Mouse (Mus musculus) neural tube, embryonic 11.5 days (tissue): ENCODE measurements at regions not wholly inside any gene's neighbourhood (a gene's known extent, or its start where the extent isn't known, plus 50 kb on each side); places are given as distances from the start of the nearest gene placed in this dataset.

Source experiments
- ATAC-seq: fragments of 200-750 bp; cut with Nextera tagmentation; 2 replicates; pipeline ENCODE4 v1.8.0; 2017; ENCODE audit warnings: moderate number of reproducible peaks, mild to moderate bottlenecking, moderate TSS enrichment, moderate library complexity; ENCODE audit not compliant: insufficient read depth, low FRiP score, low TSS enrichment
- DNase-seq: peaks from one replicate; pipeline ENCODE4 v3.0.0-alpha.2; 2015; ENCODE audit warnings: low spot score
- H3K27ac ChIP-seq: fragments of 300-500 bp; sonication (generic); 2 replicates; pipeline ENCODE4 v1.5.1; 2014; ENCODE audit warnings: low read depth, mild to moderate bottlenecking, low read length
- H3K27me3 ChIP-seq: fragments of 300-500 bp; sonication (generic); 2 replicates; pipeline ENCODE4 v1.6.1; 2014; ENCODE audit warnings: mild to moderate bottlenecking, low read length, mixed read lengths; ENCODE audit not compliant: control insufficient read depth, insufficient read depth
- H3K36me3 ChIP-seq: fragments of 300-500 bp; sonication (generic); 2 replicates; pipeline ENCODE4 v1.6.1; 2014; ENCODE audit warnings: mild to moderate bottlenecking, low read length, moderate library complexity, mixed read lengths; ENCODE audit not compliant: control insufficient read depth, insufficient read depth
- H3K4me1 ChIP-seq: fragments of 300-500 bp; sonication (generic); 2 replicates; pipeline ENCODE4 v1.6.1; 2014; ENCODE audit warnings: low read length, mixed read lengths; ENCODE audit not compliant: control insufficient read depth, insufficient read depth
- H3K4me2 ChIP-seq: fragments of 300-500 bp; sonication (generic); 2 replicates; pipeline ENCODE4 v1.6.1; 2014; ENCODE audit warnings: low read depth, mild to moderate bottlenecking, moderate library complexity
- H3K4me3 ChIP-seq: fragments of 300-500 bp; sonication (generic); 2 replicates; pipeline ENCODE4 v1.5.1; 2014; ENCODE audit warnings: low read depth, low read length
- H3K9ac ChIP-seq: fragments of 300-500 bp; sonication (generic); 2 replicates; pipeline ENCODE4 v1.6.1; 2014; ENCODE audit warnings: mild to moderate bottlenecking, low read length
- H3K9me3 ChIP-seq: fragments of 300-500 bp; sonication (generic); 2 replicates; pipeline ENCODE4 v1.6.1; 2016; ENCODE audit warnings: low read length; ENCODE audit not compliant: control insufficient read depth
- WGBS: fragments of 180-500 bp; shearing (Covaris S2); extraction: QIAGEN DNeasy Blood & Tissue Kit; methylation state at CpG from one replicate; pipeline ENCODE4 v1.1.7; 2014; 5-methylcytosine and 5-hydroxymethylcytosine counted together

DNA sequence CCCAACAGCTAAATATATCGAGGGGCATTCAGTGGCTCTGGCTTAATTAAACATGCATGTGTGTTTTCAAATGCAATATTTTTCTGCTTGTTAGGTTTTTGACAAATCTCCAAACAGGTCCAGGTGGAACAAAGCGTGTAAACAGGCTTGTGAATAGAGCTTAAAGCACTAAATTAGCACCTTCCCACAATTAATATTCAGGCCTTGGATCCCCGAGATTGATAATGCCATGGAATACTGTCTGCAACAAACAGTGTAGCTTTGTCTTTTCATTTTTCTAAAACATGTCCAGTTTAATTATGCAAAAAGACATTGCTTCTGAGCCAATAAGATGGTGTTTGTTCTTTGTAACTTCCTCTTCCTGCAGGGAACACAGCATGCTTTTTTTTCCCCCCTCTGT is 258.9 kb downstream of the Barhl2 start:
- Histone ChIP-seq H3K4me1 (no peaks in the 10 kb centered on the region), H3K9ac (no peak overlapping the region), H3K27ac (no peak overlapping the region), H3K9me3 (no peaks in the 10 kb centered on the region), H3K4me2 (no peak overlapping the region), H3K36me3 (no peaks in the 10 kb centered on the region), H3K27me3 (no peaks in the 10 kb centered on the region), H3K4me3 (no peak overlapping the region)
- no peak for DNase-seq
- no peak for ATAC-seq
- 92% methylated on average over 3 of the region's 3 CpGs for WGBS

- H3K27me3 ChIP-seq, result no peaks in the 10 kb centered on the region
- H3K27ac ChIP-seq, result no peak overlapping the region
- no peak overlapping the region for H3K4me2 ChIP-seq
- H3K9ac ChIP-seq, result no peak overlapping the region
- no peaks in the 10 kb centered on the region for H3K4me1 ChIP-seq
- H3K9me3 ChIP-seq, result no peaks in the 10 kb centered on the region
- 93% methylated on average over 11 of the region's 11 CpGs for WGBS
- H3K36me3 ChIP-seq, result no peaks in the 10 kb centered on the region
- H3K4me3 ChIP-seq, result no peak overlapping the region
- ATAC-seq, result no peak
- no peak for DNase-seq
Observed at GRCm38 (mm10) chr5:106191141-106191540, 266.8 kb downstream of the Barhl2 start.

GRCm38 (mm10) chr5:106181726-106182125 is 276.2 kb downstream of the Barhl2 start:
- no peak overlapping the region for H3K9ac ChIP-seq
- no peak overlapping the region for H3K4me2 ChIP-seq
- no peaks in the 10 kb centered on the region for H3K9me3 ChIP-seq
- no peaks in the 10 kb centered on the region for H3K36me3 ChIP-seq
- no peaks in the 10 kb centered on the region for H3K4me1 ChIP-seq
- H3K27ac ChIP-seq, result no peak overlapping the region
- no peaks in the 10 kb centered on the region for H3K27me3 ChIP-seq
- WGBS, result 90% methylated on average over 23 of the region's 23 CpGs
- no peak overlapping the region for H3K4me3 ChIP-seq
- DNase-seq (no peak), ATAC-seq (no peak)

DNA sequence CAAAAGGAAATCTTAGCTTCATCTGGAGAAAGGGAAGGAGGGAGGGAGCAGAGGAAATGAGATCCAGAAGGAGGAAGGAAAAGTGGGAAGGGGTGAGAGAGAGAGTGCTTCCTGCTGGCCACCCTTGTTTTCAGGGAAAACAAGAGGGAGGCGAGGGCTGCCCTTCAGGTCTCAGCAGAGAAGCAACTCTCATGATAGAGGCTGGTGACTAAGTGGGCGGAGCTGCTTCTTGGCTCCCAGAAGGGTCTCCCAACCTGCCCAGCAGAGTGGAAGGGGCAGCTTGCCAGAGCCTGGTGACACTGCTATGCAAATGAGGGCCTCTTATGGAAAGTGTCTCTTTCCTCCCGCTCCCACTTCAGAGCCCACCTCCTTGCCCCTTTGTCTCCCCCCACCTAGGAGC is 285.8 kb downstream of the Barhl2 start:
- WGBS, result 8% methylated on average over 3 of the region's 3 CpGs
- Histone ChIP-seq H3K27ac (no peak overlapping the region), H3K27me3 (no peaks in the 10 kb centered on the region), H3K4me3 (no peak overlapping the region), H3K9ac (no peak overlapping the region), H3K9me3 (no peaks in the 10 kb centered on the region), H3K4me1 (peaks cover 4% of the 10 kb centered on the region), H3K36me3 (no peaks in the 10 kb centered on the region), H3K4me2 (no peak overlapping the region)
- no peak for ATAC-seq
- DNase-seq, result peak; percentile 10

DNA sequence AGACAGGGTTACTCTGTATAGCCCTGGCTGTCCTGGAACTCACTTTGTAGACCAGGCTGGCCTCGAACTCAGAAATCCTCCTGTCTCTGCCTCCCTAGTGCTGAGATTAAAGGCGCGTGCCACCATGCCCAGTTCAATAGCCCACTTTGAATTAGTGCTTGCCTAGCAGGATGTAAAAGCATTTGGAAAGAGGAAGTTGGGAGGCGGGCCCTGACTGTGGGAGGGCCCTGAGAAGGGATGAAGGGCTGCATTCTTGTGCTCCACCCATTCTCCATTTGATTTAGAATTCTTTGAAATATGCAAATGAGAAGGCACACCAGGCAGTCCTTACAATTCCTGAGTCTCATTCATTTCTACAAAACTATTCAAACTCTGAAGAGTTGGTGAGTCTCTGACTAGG is 287.6 kb downstream of the Barhl2 start:
- Histone ChIP-seq H3K9ac (no peak overlapping the region), H3K4me1 (peaks cover 4% of the 10 kb centered on the region), H3K27me3 (no peaks in the 10 kb centered on the region), H3K27ac (no peak overlapping the region), H3K4me2 (no peak overlapping the region), H3K36me3 (no peaks in the 10 kb centered on the region), H3K4me3 (no peak overlapping the region), H3K9me3 (no peaks in the 10 kb centered on the region)
- ATAC-seq, result peak; percentile 53
- no peak for DNase-seq
- WGBS, result 88% methylated on average over 4 of the region's 4 CpGs

DNA sequence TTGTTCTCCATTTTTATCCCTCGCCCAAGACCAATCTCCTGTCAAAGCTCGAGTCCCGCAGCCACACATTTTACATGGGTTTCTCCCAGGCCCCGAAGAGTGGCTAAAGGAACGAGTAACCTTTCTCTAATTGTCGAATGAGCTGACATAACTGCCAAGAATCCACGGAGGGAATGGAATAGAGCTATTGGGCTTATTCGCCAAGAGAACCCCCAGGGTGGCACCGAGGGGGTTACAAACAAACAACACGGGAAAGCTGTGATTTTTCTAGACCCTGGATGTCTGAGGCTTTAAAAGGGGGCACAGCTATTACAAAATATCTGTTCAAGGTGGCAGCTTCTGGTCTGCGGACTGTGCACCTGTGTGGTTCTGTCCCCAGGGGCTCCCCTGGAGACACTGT is 290.4 kb downstream of the Barhl2 start:
- H3K4me1 ChIP-seq, result peaks cover 4% of the 10 kb centered on the region
- no peak overlapping the region for H3K9ac ChIP-seq
- WGBS, result 90% methylated on average over 11 of the region's 11 CpGs
- no peaks in the 10 kb centered on the region for H3K9me3 ChIP-seq
- no peak overlapping the region for H3K4me3 ChIP-seq
- no peaks in the 10 kb centered on the region for H3K27me3 ChIP-seq
- H3K4me2 ChIP-seq, result no peak overlapping the region
- ATAC-seq, result no peak
- DNase-seq, result no peak
- H3K27ac ChIP-seq, result no peak overlapping the region
- no peaks in the 10 kb centered on the region for H3K36me3 ChIP-seq

- no peak for ATAC-seq
- Histone ChIP-seq H3K9me3 (no peaks in the 10 kb centered on the region), H3K27me3 (no peaks in the 10 kb centered on the region), H3K36me3 (no peaks in the 10 kb centered on the region), H3K9ac (no peak overlapping the region), H3K4me1 (no peaks in the 10 kb centered on the region), H3K4me2 (no peak overlapping the region), H3K27ac (no peak overlapping the region), H3K4me3 (no peak overlapping the region)
- WGBS, result 82% methylated on average over 5 of the region's 5 CpGs
- no peak for DNase-seq
Observed at GRCm38 (mm10) chr5:106166266-106166665, 289.9 kb downstream of the Zfp326 start.

DNA sequence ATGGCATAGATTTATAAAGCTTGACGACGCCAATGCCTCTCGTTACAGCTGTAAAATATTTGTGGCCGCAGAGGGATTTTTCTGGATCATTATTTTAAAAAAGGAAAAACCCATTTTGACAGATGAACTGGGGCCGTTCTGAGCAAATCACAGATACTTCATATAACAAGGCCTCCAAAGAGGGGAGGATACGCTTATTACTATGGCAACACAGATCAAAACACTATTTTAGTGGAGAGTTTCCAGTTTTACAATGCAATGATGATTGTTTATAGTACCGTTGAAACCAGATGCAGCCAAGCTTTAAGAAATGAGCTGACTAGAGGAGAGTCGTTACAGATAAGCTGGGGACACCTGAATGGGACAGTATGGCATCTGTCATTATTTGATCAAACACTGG is 287.8 kb downstream of the Zfp326 start:
- ATAC-seq (no peak), DNase-seq (no peak)
- Histone ChIP-seq H3K9me3 (no peaks in the 10 kb centered on the region), H3K4me2 (no peak overlapping the region), H3K9ac (no peak overlapping the region), H3K4me3 (no peak overlapping the region), H3K27ac (no peak overlapping the region), H3K27me3 (no peaks in the 10 kb centered on the region), H3K4me1 (no peaks in the 10 kb centered on the region), H3K36me3 (no peaks in the 10 kb centered on the region)
- 76% methylated on average over 8 of the region's 8 CpGs for WGBS

- no peak for ATAC-seq
- DNase-seq, result no peak
- Histone ChIP-seq H3K9ac (no peak overlapping the region), H3K4me2 (no peak overlapping the region), H3K27ac (no peak overlapping the region), H3K27me3 (no peaks in the 10 kb centered on the region), H3K4me1 (no peaks in the 10 kb centered on the region), H3K4me3 (no peak overlapping the region), H3K9me3 (no peaks in the 10 kb centered on the region), H3K36me3 (no peaks in the 10 kb centered on the region)
- WGBS, result 69% methylated on average over 12 of the region's 12 CpGs
Observed at GRCm38 (mm10) chr5:106162981-106163653, 286.8 kb downstream of the Zfp326 start.
